In the genomic region with DNA sequence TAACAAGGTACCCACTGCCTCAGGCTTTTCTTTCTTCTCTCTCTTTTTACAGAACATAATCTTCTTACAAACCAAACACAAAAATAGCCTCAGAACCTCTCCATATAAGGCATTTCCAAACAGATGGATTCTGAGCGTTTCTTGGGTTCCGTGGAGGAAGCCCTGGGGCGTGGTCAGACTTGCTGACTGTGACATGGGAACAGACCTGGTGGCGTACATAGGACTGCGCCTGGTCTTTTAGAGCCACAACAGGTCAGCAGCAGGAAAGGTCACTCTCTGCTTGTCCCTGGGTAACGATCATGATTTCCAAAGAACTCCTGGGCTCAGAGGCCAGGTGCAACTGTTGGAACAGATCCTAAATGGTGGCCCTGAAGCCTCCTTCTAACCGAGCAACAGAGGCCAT, we compare ENCODE assay signal across 9 mouse cellular contexts. TPM values are rescaled to one million over a fixed set of nuclear protein-coding genes. Genes with fewer than 3 reads are reported as not detected.
DNase-seq lines count a peak whose midpoint lies in the region; ATAC-seq and TF ChIP-seq lines count a peak whose summit lies in the region.
"Had no signal": no experiment of that assay in that cellular context is flagged by ENCODE, and none has a peak within 500 bp of the region (broad histone marks: within the 10 kb centered on the region; RNA-seq: fewer than 3 reads in every experiment).

No protein-coding gene starts in this region.

- WGBS in heart, postnatal 0 days = 58% methylated on average over 7 of the region's 7 CpGs
- 75% methylated on average over 7 of the region's 7 CpGs for WGBS in midbrain, embryonic 12.5 days
- WGBS in midbrain, embryonic 11.5 days = 86% methylated on average over 7 of the region's 7 CpGs
- WGBS in stomach, postnatal 0 days = 30% methylated on average over 7 of the region's 7 CpGs

- TF ChIP-seq CTCF in heart, postnatal 0 days (IDR thresholded peaks at IDR 0.05; ENCODE audit: low read depth) = no peak
- no peak for TF ChIP-seq CTCF in stomach, postnatal 0 days (IDR thresholded peaks at IDR 0.05; ENCODE audit: low read depth)

- H3K4me1 ChIP-seq in heart, postnatal 0 days (ENCODE audit: control insufficient read depth, insufficient read depth) = peaks cover 13% of the 10 kb centered on the region
- H3K4me1 ChIP-seq in midbrain, embryonic 12.5 days = peaks cover 41% of the 10 kb centered on the region
- peaks cover 20% of the 10 kb centered on the region for H3K4me1 ChIP-seq in midbrain, embryonic 11.5 days (ENCODE audit: control insufficient read depth, insufficient read depth, low read length)
- peaks cover 3% of the 10 kb centered on the region; the same call in 1 of the 2 replicates for H3K4me1 ChIP-seq in stomach, postnatal 0 days (replicated peaks; ENCODE audit: control insufficient read depth, insufficient read depth)

- H3K27ac ChIP-seq in heart, postnatal 0 days (ENCODE audit: low read depth) = peak overlapping the region; percentile 65
- peak overlapping the region; percentile 25; the same call in 1 of the 2 replicates for H3K27ac ChIP-seq in midbrain, embryonic 12.5 days (replicated peaks)
- H3K27ac ChIP-seq in midbrain, embryonic 11.5 days (ENCODE audit: low read depth, low read length) = no peak overlapping the region
- peak overlapping the region; percentile 79 for H3K27ac ChIP-seq in stomach, postnatal 0 days (replicated peaks)
- H3K27ac ChIP-seq: kidney, postnatal 0 days; liver, embryonic 14.5 days had no signal

- DNase-seq in heart, postnatal 0 days (ENCODE audit: low spot score) = no peak
- no peak for DNase-seq in heart, postnatal 25 days (ENCODE audit: low spot score)
- no peak for DNase-seq in midbrain, embryonic 11.5 days (ENCODE audit: low spot score, missing footprints)
- DNase-seq in cerebellum, postnatal 25 days = peak; percentile 64 to 66
- peak; percentile 26 for DNase-seq in stomach, postnatal 0 days (ENCODE audit: low spot score)

- no peaks in the 10 kb centered on the region for H3K27me3 ChIP-seq in heart, postnatal 0 days (ENCODE audit: control insufficient read depth, insufficient read depth, low read length)
- no peaks in the 10 kb centered on the region for H3K27me3 ChIP-seq in midbrain, embryonic 12.5 days
- H3K27me3 ChIP-seq in midbrain, embryonic 11.5 days (ENCODE audit: control insufficient read depth, insufficient read depth, low read length) = no peaks in the 10 kb centered on the region
- H3K27me3 ChIP-seq in stomach, postnatal 0 days (ENCODE audit: control insufficient read depth, insufficient read depth, low read length) = no peaks in the 10 kb centered on the region

- ATAC-seq in heart, postnatal 0 days (ENCODE audit: insufficient read depth, low read depth) = no peak
- no peak for ATAC-seq in midbrain, embryonic 12.5 days (ENCODE audit: low FRiP score, low read depth)
- no peak for ATAC-seq in midbrain, embryonic 11.5 days (ENCODE audit: low FRiP score)
- peak; percentile 45; the same call in 1 of the 2 replicates for ATAC-seq in stomach, postnatal 0 days (ENCODE audit: low FRiP score, low TSS enrichment)
- ATAC-seq in megakaryocyte, adult 5-6 weeks (ENCODE audit: poor library complexity, severe bottlenecking) = no peak

- intact Hi-C loops in heart, postnatal 25 days (cut with DNase I) = no loop called here

- no peaks in the 10 kb centered on the region for H3K9me3 ChIP-seq in heart, postnatal 0 days (replicated peaks; ENCODE audit: control insufficient read depth, low read length)
- no peaks in the 10 kb centered on the region for H3K9me3 ChIP-seq in midbrain, embryonic 12.5 days
- H3K9me3 ChIP-seq in midbrain, embryonic 11.5 days (ENCODE audit: control insufficient read depth, low read length) = no peaks in the 10 kb centered on the region
- H3K9me3 ChIP-seq in stomach, postnatal 0 days (ENCODE audit: control insufficient read depth, low read length) = no peaks in the 10 kb centered on the region

- no peak overlapping the region for H3K4me2 ChIP-seq in heart, postnatal 0 days (ENCODE audit: low read depth, low read length)
- no peak overlapping the region for H3K4me2 ChIP-seq in midbrain, embryonic 12.5 days (replicated peaks)
- no peak overlapping the region for H3K4me2 ChIP-seq in midbrain, embryonic 11.5 days
- H3K4me2 ChIP-seq in stomach, postnatal 0 days (replicated peaks; ENCODE audit: low read depth) = no peak overlapping the region

- no peak for TF ChIP-seq EP300 in heart, postnatal 0 days (IDR thresholded peaks at IDR 0.05; ENCODE audit: low read depth)
- TF ChIP-seq EP300 in stomach, postnatal 0 days (optimal IDR thresholded peaks at IDR 0.05) = no peak

- H3K9ac ChIP-seq in heart, postnatal 0 days (replicated peaks; ENCODE audit: low read depth, low read length) = no peak overlapping the region
- H3K9ac ChIP-seq in midbrain, embryonic 12.5 days (replicated peaks) = no peak overlapping the region
- H3K9ac ChIP-seq in midbrain, embryonic 11.5 days (ENCODE audit: low read length) = no peak overlapping the region
- no peak overlapping the region for H3K9ac ChIP-seq in stomach, postnatal 0 days (ENCODE audit: low read length)
- H3K9ac ChIP-seq: liver, embryonic 14.5 days had no signal

- 0 out of 2 replicates have a peak, but pooled peaks cover 4% of the 10 kb centered on the region for H3K36me3 ChIP-seq in heart, postnatal 0 days (replicated peaks; ENCODE audit: control insufficient read depth, insufficient read depth, low read length)
- peaks cover 39% of the 10 kb centered on the region for H3K36me3 ChIP-seq in midbrain, embryonic 12.5 days
- peaks cover 9% of the 10 kb centered on the region; the same call in 1 of the 2 replicates for H3K36me3 ChIP-seq in midbrain, embryonic 11.5 days (ENCODE audit: control insufficient read depth, insufficient read depth, low read length)
- H3K36me3 ChIP-seq in stomach, postnatal 0 days (ENCODE audit: control insufficient read depth, insufficient read depth, low read length) = no peaks in the 10 kb centered on the region

- H3K4me3 ChIP-seq in heart, postnatal 0 days (ENCODE audit: low read depth, low read length) = no peak overlapping the region
- no peak overlapping the region for H3K4me3 ChIP-seq in midbrain, embryonic 12.5 days
- H3K4me3 ChIP-seq in midbrain, embryonic 11.5 days (ENCODE audit: low read depth, low read length) = no peak overlapping the region
- H3K4me3 ChIP-seq in stomach, postnatal 0 days (ENCODE audit: low read depth, low read length) = no peak overlapping the region

RNA-seq across cellular contexts. Expression of a gene that starts 31.0 kb away (rescaled TPM):
- 23.2 and 34.1 TPM in 2 replicates for total RNA-seq in heart, postnatal 0 days (2014; rRNA removed; ENCODE audit: low replicate concordance)
- polyA plus RNA-seq in heart, postnatal 0 days (2015; fragmentation: Nextera tagmentation; extraction: Ambion mirVana) = 43.6 and 54.0 TPM in 2 replicates
- 10 to 100 TPM; 12.4 to 14.9 TPM for total RNA-seq in heart, postnatal 25 days (2021)
- polyA plus RNA-seq in midbrain, embryonic 12.5 days (2016; fragmentation: Nextera tagmentation; extraction: Ambion mirVana) = 1,345 and 1,353 TPM in 2 replicates
- 911 and 979 TPM in 2 replicates for polyA plus RNA-seq in midbrain, embryonic 11.5 days (2014; fragmentation: Nextera tagmentation; extraction: Ambion mirVana)
- polyA plus RNA-seq in stomach, postnatal 0 days (2015; fragmentation: Nextera tagmentation; extraction: Ambion mirVana) = 54.1 and 63.8 TPM in 2 replicates
- total RNA-seq in megakaryocyte, adult 5-6 weeks (2015) = 0.07 TPM in 2 replicates
- 0.11 TPM in 1 of 2 replicates, not detected in the other for total RNA-seq in megakaryocyte, adult 5-6 weeks (2017)

Comparison
In these comparisons a context has a peak if more than half of its experiments do, and no peak if none do; other contexts are left out.
1. DNase-seq: peak in cerebellum, postnatal 25 days (2 of 2) and stomach, postnatal 0 days (single experiment); none in heart, postnatal 0 days (single experiment), heart, postnatal 25 days (single experiment) and midbrain, embryonic 11.5 days (single experiment).
2. RNA of a gene that starts 31.0 kb away (polyA plus RNA-seq): 1,345 to 1,353 TPM in midbrain, embryonic 12.5 days and 911 to 979 TPM in midbrain, embryonic 11.5 days; 54.1 to 63.8 TPM in stomach, postnatal 0 days and 43.6 to 54.0 TPM in heart, postnatal 0 days; every median in the first group is over 10 times any median in the second.